Comparison of ENCODE assay signal across 8 mouse cellular contexts in genomic region chr4:54948616-54949560, GRCm38 (mm10). TPM values are rescaled to one million over a fixed set of nuclear protein-coding genes. Genes with fewer than 3 reads are reported as not detected.
DNase-seq lines count a peak whose midpoint lies in the region; ATAC-seq lines count a peak whose summit lies in the region.

No protein-coding gene starts in this region.

- H3K27me3 ChIP-seq in heart, embryonic 16.5 days (ENCODE audit: control insufficient read depth, insufficient read depth, low read length), result no peaks in the 10 kb centered on the region
- no peaks in the 10 kb centered on the region for H3K27me3 ChIP-seq in midbrain, embryonic 11.5 days (ENCODE audit: control insufficient read depth, insufficient read depth, low read length)

- H3K4me2 ChIP-seq in heart, embryonic 16.5 days (ENCODE audit: low read depth, low read length), result peak overlapping the region; percentile 88
- H3K4me2 ChIP-seq in midbrain, embryonic 11.5 days, result peak overlapping the region; percentile 67

- no peaks in the 10 kb centered on the region for H3K9me3 ChIP-seq in heart, embryonic 16.5 days (replicated peaks; ENCODE audit: control insufficient read depth, low read length)
- H3K9me3 ChIP-seq in midbrain, embryonic 11.5 days (ENCODE audit: control insufficient read depth, low read length), result no peaks in the 10 kb centered on the region

- H3K36me3 ChIP-seq in heart, embryonic 16.5 days (ENCODE audit: control insufficient read depth, insufficient read depth), result no peaks in the 10 kb centered on the region
- H3K36me3 ChIP-seq in midbrain, embryonic 11.5 days (ENCODE audit: control insufficient read depth, insufficient read depth, low read length), result no peaks in the 10 kb centered on the region

- under 1% methylated on average over 31 of the region's 32 CpGs for WGBS in heart, embryonic 16.5 days
- 2% methylated on average over 23 of the region's 32 CpGs for WGBS in midbrain, embryonic 11.5 days

- DNase-seq in frontal cortex, adult 2 months (ENCODE audit: extremely low spot score in 1 of 2, low spot score in 1 of 2), result no peak
- DNase-seq in NIH3T3 (ENCODE audit: low read depth), result peak; percentile 75
- DNase-seq in embryo, embryonic 11 days, result peak; percentile 72
- DNase-seq in layer of hippocampus, postnatal 10 days (ENCODE audit: low spot score in 2 of 2), result peak; percentile 51 to 58
- peak; percentile 97 for DNase-seq in midbrain, embryonic 11.5 days (ENCODE audit: low spot score, missing footprints)
- DNase-seq in testis, postnatal 10 days (ENCODE audit: low spot score), result peak; percentile 78

- peak overlapping the region; percentile 76 for H3K4me3 ChIP-seq in heart, embryonic 16.5 days (ENCODE audit: low read length)
- peak overlapping the region; percentile 93 for H3K4me3 ChIP-seq in midbrain, embryonic 11.5 days (ENCODE audit: low read depth, low read length)

- ATAC-seq in frontal cortex, adult (ENCODE audit: low TSS enrichment), result peak; percentile 53
- ATAC-seq in heart, embryonic 16.5 days (replicated peaks; ENCODE audit: extremely low read depth, insufficient read depth, low FRiP score), result peak; percentile 53
- ATAC-seq in midbrain, embryonic 11.5 days (ENCODE audit: low FRiP score), result peak; percentile 48

- H3K27ac ChIP-seq in heart, embryonic 16.5 days (ENCODE audit: low read length), result peak overlapping the region; percentile 93
- peak overlapping the region; percentile 98 for H3K27ac ChIP-seq in midbrain, embryonic 11.5 days (ENCODE audit: low read depth, low read length)

- H3K4me1 ChIP-seq in heart, embryonic 16.5 days (ENCODE audit: control insufficient read depth, insufficient read depth, low read length), result peaks cover 23% of the 10 kb centered on the region
- H3K4me1 ChIP-seq in midbrain, embryonic 11.5 days (ENCODE audit: control insufficient read depth, insufficient read depth, low read length), result peaks cover 16% of the 10 kb centered on the region

- H3K9ac ChIP-seq in heart, embryonic 16.5 days (ENCODE audit: low read length), result peak overlapping the region; percentile 81
- peak overlapping the region; percentile 95 for H3K9ac ChIP-seq in midbrain, embryonic 11.5 days (ENCODE audit: low read length)

RNA-seq across cellular contexts. Expression of gene Zfp462, which starts 4.0 kb away (rescaled TPM):
- 20.7 and 23.0 TPM in 2 replicates for polyA plus RNA-seq in frontal cortex, adult 2 months (2012; rRNA removed)
- polyA plus RNA-seq in heart, embryonic 16.5 days (2015; fragmentation: Nextera tagmentation; extraction: Ambion mirVana), result 1.3 and 2.1 TPM in 2 replicates
- total RNA-seq in layer of hippocampus, postnatal 10 days (2021), result 10 to 100 TPM; 60.9 to 68.6 TPM
- 18.7 and 20.2 TPM in 2 replicates for polyA plus RNA-seq in midbrain, embryonic 11.5 days (2014; fragmentation: Nextera tagmentation; extraction: Ambion mirVana)

Comparison
In these comparisons a context has a peak if more than half of its experiments do, and no peak if none do; other contexts are left out.
1. DNase-seq: peak in NIH3T3 (single experiment), embryo, embryonic 11 days (single experiment), layer of hippocampus, postnatal 10 days (2 of 2), midbrain, embryonic 11.5 days (single experiment) and testis, postnatal 10 days (single experiment); none in frontal cortex, adult 2 months (0 of 2).
2. Peak in every context shown above with its lines, with median percentiles within 50 percentile points of each other: ATAC-seq.